Mouse (Mus musculus) ovary, postnatal 36 days (tissue): ENCODE data around the gene Cntnap5c.

Experiments
- DNase-seq: peaks from one replicate; pipeline ENCODE4 v3.0.0; 2022; ENCODE audit warnings: low spot score, mixed read lengths

Gene Cntnap5c

DNA sequence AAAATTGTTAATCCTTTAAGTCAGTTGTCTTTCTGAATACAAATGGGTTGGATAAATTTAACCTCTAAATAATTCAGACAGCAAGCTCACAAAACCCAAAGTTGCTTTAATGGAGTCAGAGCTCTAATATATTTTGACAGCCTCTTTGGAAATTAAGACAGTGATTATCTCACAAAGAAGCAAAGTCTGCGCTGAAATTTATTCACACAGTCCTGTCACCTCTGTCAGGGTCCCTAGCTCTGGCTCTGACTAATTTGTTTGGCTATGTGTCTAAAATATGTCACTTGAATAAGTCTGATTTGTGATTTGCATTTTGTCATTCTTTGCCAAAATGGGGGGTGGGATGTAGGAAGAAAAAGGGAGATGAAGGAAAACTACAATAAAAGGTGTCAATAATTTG lies 234.0 kb downstream of the Cntnap5c start:
- no peak for DNase-seq

DNA sequence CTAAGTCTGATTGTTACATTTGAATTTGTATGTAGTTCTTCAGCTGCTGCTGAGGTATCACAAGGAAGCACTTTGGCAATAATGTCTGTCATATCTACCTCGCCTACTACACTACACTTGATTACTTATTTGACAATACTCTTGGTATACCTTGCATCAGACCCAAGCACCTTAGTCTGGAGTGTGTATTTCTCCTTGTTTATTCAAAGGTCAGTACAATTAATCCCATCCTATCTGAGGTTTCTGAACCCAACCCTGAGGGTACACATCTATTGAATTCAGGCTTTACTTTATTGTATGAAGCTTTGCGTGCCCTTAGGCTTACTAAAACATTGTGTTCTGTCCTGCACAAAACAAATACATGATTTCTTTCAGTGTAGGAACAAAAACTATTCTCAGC lies 235.1 kb downstream of the Cntnap5c start:
- DNase-seq = no peak

DNA sequence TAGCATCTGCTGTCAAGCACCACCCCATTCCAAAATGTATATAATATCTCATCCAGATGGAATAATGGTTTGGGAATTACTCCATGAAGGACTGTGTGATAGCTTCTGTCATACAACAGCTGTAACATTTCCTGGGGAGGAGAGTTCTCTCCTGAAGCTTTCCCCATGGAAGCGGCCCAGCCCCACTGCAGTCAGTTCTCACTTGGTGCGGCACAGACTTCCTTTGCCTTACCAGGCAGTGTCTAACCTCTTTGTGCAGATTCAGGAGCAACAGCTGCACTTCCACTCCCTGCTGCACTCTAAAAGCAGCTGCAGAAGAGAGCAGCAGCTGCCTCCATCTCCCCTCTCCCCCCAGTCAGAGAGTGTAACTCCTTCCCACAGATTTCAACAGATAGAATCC lies 271.8 kb downstream of the Cntnap5c start:
- no peak for DNase-seq

DNA sequence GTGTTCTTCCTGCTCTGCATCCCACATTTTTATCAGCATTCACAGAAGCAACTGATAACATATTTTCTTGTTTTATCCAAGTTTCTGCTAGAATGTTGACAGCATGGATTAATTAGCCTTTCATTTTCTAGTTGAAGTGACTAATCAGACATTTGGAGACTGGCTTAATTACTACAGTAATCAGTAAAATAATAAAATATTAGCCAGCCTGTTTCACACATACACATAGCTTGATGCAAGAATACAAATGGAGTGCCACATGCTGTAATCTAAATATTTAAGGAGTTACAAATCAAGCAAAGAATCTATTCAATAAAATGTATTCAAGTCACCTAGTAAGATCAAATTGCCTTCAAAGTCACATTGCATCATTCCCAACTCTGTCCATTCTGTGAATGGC lies 275.8 kb downstream of the Cntnap5c start:
- no peak for DNase-seq

DNA sequence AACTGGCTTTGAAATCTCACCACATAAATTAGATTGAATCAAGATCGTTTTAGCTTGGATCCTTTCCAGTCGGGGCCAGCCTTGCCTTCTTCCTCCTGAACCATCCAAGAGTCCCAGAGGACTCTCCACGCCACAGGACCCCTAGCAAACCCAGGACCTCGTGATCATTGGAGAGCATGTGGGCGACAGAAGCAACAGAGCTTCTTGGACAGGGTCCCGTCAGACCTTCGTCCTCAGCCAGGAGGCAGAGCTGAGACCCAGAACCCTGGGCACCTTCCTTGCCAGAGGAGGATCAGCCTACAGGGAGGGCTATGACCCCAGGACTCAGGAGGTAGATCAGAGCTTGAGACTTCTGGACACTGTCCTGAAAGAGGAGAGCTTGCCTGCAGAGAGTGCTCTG lies 300.5 kb downstream of the Cntnap5c start:
- DNase-seq = no peak

DNA sequence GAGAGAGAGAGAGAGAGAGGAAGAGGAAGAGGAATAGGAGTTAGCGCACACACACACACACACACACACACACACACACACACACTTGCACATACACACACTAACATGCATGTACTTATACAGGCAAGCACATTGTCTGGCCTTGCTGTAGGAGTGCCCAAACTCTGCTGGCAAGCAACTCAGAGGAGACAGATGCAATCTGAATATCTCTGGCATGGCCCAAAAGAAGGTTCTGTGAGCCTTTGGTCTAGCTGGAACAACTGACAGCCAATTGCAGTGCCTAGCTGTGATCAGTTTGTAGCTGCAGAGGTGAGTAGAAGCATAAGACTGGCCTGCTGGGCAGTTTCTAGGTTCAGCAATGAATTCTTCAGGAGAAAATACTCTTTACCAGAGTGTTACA lies 313.3 kb downstream of the Cntnap5c start:
- DNase-seq = no peak

DNA sequence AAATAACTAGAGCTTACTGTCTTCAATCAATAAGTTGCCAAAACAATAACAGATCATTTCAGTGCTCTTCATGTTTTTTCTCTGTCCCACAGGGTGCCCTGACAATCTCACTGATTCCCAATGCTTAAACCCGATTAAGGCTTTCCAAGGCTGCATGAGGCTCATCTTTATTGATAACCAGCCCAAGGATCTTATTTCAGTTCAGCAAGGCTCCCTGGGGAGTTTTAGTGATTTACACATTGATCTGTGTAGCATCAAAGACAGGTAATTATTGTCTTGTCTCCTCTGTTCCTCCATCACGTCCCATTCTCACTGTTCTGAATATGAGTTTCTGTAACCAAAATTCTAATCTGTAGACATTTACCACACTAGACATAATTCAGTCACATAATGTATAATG lies 335.1 kb downstream of the Cntnap5c start:
- DNase-seq = no peak

DNA sequence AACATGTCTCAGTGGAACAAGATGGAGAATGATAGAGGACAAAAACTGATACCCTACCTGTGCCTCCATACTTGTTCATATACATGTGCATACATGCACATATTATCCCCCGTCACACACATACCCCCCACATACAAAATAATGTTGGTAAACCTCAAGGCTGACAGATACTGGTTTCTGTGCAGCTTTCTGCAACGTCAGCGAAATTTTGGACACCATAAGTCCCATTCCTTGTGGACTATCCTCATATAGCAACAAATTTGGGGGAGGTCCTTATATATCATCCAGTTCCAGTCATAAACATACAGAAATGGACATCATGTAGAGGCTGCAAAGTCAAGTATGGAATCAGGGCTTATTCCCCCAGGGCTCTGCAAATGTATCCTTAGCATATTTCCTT lies 338.5 kb downstream of the Cntnap5c start:
- DNase-seq = no peak

DNA sequence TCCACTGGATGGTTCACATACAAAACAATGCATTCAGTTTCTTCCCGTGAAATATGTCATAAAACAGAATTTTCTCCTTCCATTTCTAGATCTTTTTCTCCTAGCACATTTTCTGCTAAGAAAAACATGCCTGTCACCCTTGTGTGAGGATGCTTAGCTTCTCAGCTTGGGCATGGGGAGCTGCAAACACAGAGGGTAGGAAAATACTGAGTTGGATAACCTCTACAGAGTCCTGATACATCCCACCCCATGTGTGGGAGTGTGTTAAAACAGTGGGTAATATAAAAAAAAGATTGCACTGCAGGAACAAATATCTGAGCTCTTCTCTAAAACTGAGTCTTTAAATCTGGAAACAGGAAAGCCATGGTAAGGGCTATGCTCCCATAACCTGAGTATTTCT lies 339.0 kb downstream of the Cntnap5c start:
- no peak for DNase-seq

DNA sequence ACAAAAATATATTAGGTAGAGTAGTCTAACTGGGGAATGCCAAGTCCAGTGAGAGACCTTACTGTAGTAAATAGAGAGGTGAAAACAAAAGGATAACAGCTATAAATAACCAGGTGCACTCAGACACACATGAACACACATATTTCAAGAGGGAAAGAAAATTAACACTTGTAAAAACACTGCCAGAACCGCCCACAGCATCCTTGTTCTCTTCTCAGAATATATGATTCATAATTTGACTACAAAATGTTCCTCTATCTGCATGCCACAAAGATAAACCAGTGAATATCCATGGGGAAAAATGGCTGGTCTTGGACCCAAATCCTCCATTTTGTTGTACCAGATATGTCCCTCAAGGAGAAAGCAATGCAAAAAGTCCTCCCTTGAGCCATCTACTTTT lies 417.8 kb downstream of the Cntnap5c start:
- no peak for DNase-seq

DNA sequence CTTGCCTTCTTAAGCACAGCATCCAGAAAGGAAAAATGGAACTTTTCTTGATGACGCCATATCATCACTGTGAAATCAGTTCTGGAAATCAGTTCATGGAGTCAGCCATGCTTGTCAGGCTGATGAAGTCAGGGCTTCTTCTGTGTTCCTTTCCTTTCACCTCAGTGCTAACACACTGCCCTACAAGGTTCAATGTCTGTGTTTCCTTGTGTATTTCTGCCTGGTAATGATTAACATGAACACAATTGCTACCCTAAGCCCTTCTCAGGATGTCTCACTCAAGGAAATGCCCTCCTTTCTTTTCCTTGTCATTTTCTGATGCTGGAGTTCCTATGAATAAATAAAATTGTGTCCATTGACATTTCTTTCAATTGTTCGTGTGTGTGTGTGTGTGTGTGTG lies 431.8 kb downstream of the Cntnap5c start:
- no peak for DNase-seq

DNA sequence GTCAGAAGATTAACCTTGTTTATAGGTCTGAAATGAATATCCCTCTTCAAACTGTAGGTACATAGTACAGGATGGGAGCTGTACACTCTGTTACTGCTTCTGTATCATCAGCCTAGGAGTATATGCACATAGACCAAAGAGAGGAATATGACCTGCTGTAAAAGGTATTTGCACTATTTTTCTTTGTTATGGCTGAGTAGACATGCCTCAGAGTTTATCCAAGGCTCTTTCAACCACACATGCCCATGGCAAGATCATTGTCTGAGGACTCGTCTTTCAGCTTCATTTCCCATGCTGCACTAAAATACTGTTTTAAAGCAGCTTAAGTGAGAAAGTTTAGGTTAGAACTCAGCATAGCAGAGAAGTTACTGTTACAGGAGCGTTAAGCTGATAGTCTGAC lies 498.7 kb downstream of the Cntnap5c start:
- DNase-seq = no peak

DNA sequence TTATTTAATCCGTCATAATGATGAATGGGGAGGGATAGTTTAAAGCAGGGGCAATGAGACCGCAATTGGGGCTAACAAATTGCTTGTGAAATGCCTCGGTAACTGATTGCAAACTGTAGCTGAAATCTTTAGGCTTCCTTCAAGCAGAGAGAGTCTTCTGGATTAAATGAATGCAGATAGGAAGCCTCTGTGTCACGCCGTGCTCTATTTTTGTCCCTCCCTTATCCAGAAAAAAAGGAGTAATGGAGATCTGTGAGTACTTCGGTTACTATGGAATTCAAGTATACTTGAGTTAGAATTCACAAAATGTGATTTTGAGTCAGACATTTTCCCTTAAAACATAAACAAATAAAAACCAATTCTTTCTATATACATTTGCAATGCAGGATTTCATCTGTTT lies 581.9 kb downstream of the Cntnap5c start:
- no peak for DNase-seq

DNA sequence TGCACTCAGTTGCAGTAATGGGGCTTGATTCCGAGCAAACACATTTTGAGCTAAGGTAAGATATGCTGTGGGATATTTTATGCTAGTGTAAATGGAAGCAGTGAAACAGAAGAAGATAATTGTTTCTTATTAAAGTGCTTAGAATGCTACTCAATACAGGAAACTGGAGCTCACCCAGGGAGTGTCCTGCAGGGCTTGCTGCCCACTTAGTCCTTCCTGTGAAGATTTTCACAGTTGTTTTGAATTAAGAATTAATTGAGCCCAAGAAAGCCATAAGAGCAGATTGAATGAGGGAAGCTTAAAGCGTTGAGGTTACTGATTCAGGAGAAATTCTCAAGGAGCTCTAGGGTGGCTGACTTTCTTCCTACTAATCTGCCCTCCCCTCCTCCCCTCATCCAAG lies 586.9 kb downstream of the Cntnap5c start:
- no peak for DNase-seq

DNA sequence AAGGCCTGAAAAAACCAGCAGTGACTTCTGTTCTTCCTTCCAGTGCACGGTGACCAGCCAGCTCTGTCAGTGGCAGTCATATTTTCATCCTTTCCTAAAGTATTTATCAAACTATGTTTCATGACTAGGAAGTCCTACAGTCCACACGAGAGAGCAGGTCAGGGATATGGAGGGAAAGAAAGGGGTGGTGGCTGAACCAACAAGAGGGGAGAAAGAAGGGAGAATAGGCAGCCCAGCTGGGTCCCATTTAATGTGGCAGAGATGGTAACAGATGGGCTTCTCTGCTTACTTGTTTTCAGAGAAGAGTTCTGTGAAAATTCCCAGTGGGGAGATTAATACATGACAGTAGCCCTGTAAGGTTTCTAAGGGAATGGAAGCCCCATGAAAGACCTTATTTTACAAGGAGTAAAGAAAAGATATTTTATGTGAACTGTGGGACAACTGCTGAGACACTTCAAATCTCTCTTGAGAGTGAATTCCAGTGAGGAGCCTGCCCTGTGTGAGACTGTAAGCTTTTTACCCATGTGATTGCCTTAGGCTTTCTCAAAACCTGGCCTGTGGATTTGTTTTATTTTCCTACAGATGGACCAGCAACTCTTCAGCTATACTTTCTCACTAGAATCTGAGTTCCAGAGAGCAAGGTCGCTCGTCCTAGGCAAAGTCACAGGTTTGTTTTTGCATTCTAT lies 594.4 kb downstream of the Cntnap5c start:
- no peak for DNase-seq

DNA sequence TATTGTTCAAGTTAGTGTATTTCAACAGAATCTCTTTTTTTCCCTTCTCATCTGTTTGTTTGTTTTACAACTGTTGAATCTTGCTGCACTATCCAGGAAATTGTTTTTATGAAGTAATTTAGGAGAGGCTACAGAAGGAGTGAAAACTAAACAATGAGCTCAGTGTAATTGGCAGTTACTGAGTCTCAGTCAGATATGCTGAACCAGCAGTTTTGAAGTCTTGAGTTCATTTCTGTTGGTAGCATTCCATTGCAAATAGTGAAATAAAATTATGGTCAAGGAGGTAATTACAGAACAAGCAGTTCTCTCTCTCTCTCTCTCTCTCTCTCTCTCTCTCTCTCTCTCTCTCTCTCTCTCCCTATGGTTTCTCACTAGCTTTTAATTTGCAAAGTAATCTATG lies 600.7 kb downstream of the Cntnap5c start:
- DNase-seq = no peak

DNA sequence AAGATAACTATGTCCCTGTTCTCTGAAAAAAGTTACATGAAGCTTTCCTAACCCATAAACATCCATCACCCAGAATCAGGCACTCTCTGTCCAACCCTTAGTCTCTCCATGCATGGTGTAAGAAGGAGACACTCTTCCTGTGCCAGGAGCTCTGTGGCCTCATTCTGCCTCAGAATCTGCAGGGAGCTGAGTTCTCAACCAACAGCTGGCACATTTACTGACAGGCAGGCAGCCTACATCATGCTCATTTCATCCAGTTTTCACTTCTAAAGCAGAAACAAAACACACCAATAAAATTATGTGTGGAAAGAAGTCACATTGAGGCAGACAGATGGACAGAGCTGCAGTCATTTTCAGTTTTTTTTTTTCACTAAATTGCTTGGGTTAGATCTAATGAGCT lies 638.4 kb downstream of the Cntnap5c start:
- DNase-seq = no peak

DNA sequence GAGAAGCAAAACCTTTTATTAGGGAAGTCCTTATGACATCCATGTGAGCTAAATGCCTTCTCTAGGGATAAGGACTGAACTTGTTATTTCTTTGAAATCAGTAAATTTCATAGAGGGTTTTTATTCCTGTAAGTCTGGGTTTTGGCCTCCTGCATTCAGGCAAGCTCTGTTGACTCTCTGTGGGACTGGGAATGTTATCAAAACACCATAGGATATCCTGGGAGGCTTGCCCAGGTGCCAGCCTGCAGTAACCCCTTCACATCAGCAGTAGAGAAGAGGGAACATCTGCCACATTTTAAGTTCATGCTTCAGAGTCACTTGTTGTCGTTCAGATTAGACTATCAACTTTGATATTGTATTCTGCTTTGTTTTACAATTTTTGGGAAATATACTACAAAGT lies 639.4 kb downstream of the Cntnap5c start:
- no peak for DNase-seq

DNA sequence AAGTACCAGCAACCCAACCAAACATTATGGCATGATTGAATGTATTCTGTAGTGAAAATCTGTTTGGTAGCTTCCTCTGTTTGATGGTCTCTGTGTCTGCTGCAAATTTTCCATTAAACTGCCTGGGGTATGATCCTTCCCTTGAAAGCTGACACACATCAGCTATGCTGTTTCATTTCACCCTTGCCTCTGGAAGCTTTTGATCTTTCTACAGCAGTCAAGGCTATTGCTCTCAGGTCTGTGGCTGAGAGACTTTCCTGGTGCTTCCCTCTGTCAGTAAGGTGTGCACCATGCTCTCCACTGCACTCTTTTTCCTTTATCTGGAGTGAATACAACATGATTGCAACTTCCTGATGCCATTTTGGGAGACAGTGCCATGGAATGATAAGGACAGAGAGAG lies 668.1 kb downstream of the Cntnap5c start:
- DNase-seq = no peak
